Mouse (Mus musculus): ENCODE data around the gene Sufu.

- TF ChIP-seq CTCF (IDR thresholded peaks at IDR 0.05) (no peak), EP300 (IDR thresholded peaks at IDR 0.05) (no peak)
Observed at GRCm38 (mm10) chr19:46358381-46358780, 38.3 kb upstream of the Sufu start.
